Mouse (Mus musculus) heart, adult 2 months (tissue): ENCODE data around the gene Ctdnep1. TPM values are rescaled to one million over a fixed set of nuclear protein-coding genes. Genes with fewer than 3 reads are reported as not detected.

ENCODE experiments used
- DNase-seq, 2 experiments: peaks; one replicate each; pipeline ENCODE4 v3.0.0; 2021
- H3K27ac ChIP-seq: fragments of 200-600 bp; 2 replicates; pipeline ENCODE4 v1.8.1; 2022
- H3K27me3 ChIP-seq: fragments of 200-500 bp; 2 replicates; pipeline ENCODE4 v1.6.1; 2012; ENCODE audit warnings: mild to moderate bottlenecking, low read length, inconsistent platforms, mixed read lengths; ENCODE audit not compliant: control insufficient read depth, insufficient read depth
- H3K36me3 ChIP-seq: fragments of 200-500 bp; 2 replicates; pipeline ENCODE4 v1.6.1; 2012; ENCODE audit warnings: low read length, inconsistent platforms; ENCODE audit not compliant: control insufficient read depth, insufficient read depth
- H3K4me1 ChIP-seq: fragments of 200-500 bp; 2 replicates; pipeline ENCODE4 v1.6.1; 2011; ENCODE audit warnings: low read length; ENCODE audit not compliant: control insufficient read depth, insufficient read depth
- H3K4me3 ChIP-seq: fragments of 200-600 bp; 2 replicates; pipeline ENCODE4 v1.8.1; 2022
- H3K79me2 ChIP-seq: fragments of 200-500 bp; replicated peaks from 2 replicates; pipeline ENCODE4 v1.6.1; 2012; ENCODE audit warnings: mild to moderate bottlenecking, inconsistent platforms, low read length, moderate library complexity, mixed read lengths; ENCODE audit not compliant: control insufficient read depth, insufficient read depth
- H3K9ac ChIP-seq: fragments of 200-500 bp; 2 replicates; pipeline ENCODE4 v1.6.1; 2012; ENCODE audit warnings: low read depth, mild to moderate bottlenecking, control low read depth, inconsistent platforms, low read length, mixed read lengths
- CTCF ChIP-seq: fragments of 200-600 bp; IDR thresholded peaks from 2 replicates; pipeline ENCODE4 v1.8.1; 2022; ENCODE audit warnings: antibody characterized with exemption, mild to moderate bottlenecking, moderate library complexity
- EP300 ChIP-seq: fragments of 200-500 bp; IDR thresholded peaks from 2 replicates; pipeline ENCODE4 v1.6.1; 2011; ENCODE audit warnings: low read depth, low read length, control low read depth; ENCODE audit not compliant: insufficient read depth
- POLR2A ChIP-seq: fragments of 200-500 bp; IDR thresholded peaks from 2 replicates; pipeline ENCODE4 v1.6.1; 2011; ENCODE audit warnings: mild to moderate bottlenecking, low read depth, low read length, control low read depth; ENCODE audit not compliant: insufficient read depth
- WGBS: fragments of 180-500 bp; shearing (Covaris S2); methylation state at CpG from one replicate; pipeline ENCODE4 v1.1.7; 2018; 5-methylcytosine and 5-hydroxymethylcytosine counted together
- intact Hi-C: fragments of 180-260 bp; cut with DNase I; formaldehyde crosslinking; loops from one replicate; pipeline ENCODE4 v1.15.1; 2025
- polyA plus RNA-seq: library from polyadenylated mRNA; depleted of rRNA; stranded (reverse); fragments of >200 nt; gene quantifications from 2 replicates; pipeline ENCODE4 v1.2.3, GENCODE M21; 2012
- total RNA-seq, 2 experiments: library from RNA; stranded (reverse); gene quantifications; 2 replicates each; pipeline ENCODE4 v1.2.3; 2021

Gene Ctdnep1
- total and polyA plus RNA-seq, 3 experiments: 138 to 144 (median 143) TPM

- Histone ChIP-seq H3K79me2 (no peaks in the 10 kb centered on the region), H3K36me3 (no peaks in the 10 kb centered on the region), H3K27me3 (no peaks in the 10 kb centered on the region), H3K4me3 (no peak overlapping the region), H3K27ac (peak overlapping the region; percentile 71), H3K9ac (no peak overlapping the region), H3K4me1 (peaks cover 11% of the 10 kb centered on the region)
- DNase-seq: no peak
- intact Hi-C loops: loop anchor here (1.0 kb wide), 1 partner anchor 8 kb away; no protein-coding TSS in a partner anchor
- 47% methylated on average over 9 of the region's 9 CpGs for WGBS
- peak; percentile 31; the same call in 1 of the 2 replicates for TF ChIP-seq POLR2A
- TF ChIP-seq CTCF: no peak
These were observed 42.5 kb upstream of the Ctdnep1 start for GRCm38 (mm10) chr11:69938401-69938979.

- 49% methylated on average over 5 of the region's 5 CpGs for WGBS
- intact Hi-C loops: no loop called here
- H3K27ac ChIP-seq: peak overlapping the region; percentile 71
These were observed 41.8 kb upstream of the Ctdnep1 start for GRCm38 (mm10) chr11:69939181-69939580.

GRCm38 (mm10) chr11:69939731-69940130, 41.2 kb upstream of the Ctdnep1 start:
- no peaks in the 10 kb centered on the region for H3K79me2 ChIP-seq
- H3K27me3 ChIP-seq: no peaks in the 10 kb centered on the region
- H3K27ac ChIP-seq: peak overlapping the region; percentile 71
- 90% methylated on average over 17 of the region's 17 CpGs for WGBS
- H3K4me1 ChIP-seq: peaks cover 9% of the 10 kb centered on the region
- H3K36me3 ChIP-seq: peaks cover 4% of the 10 kb centered on the region; the same call in 1 of the 2 replicates
- intact Hi-C loops: no loop called here
- H3K4me3 ChIP-seq: no peak overlapping the region
- TF ChIP-seq EP300 (no peak), CTCF (no peak), POLR2A (0 out of 2 replicates have a peak, but pooled peaks have one; percentile 5)
- DNase-seq: no peak
- H3K9ac ChIP-seq: no peak overlapping the region

More at GRCm38 (mm10) chr11:69939181-69939580, 41.8 kb upstream of the Ctdnep1 start:
- Histone ChIP-seq H3K36me3 (peaks cover 1% of the 10 kb centered on the region; the same call in 1 of the 2 replicates), H3K27me3 (no peaks in the 10 kb centered on the region), H3K4me1 (peaks cover 11% of the 10 kb centered on the region), H3K79me2 (no peaks in the 10 kb centered on the region), H3K4me3 (no peak overlapping the region), H3K9ac (no peak overlapping the region)
- TF ChIP-seq EP300 (no peak), POLR2A (peak; percentile 5; the same call in 1 of the 2 replicates)
- no peak for DNase-seq

GRCm38 (mm10) chr11:69940962-69941361, 40.0 kb upstream of the Ctdnep1 start:
- TF ChIP-seq POLR2A (peak; percentile 14; the same call in 1 of the 2 replicates), CTCF (no peak), EP300 (no peak)
- H3K79me2 ChIP-seq: no peaks in the 10 kb centered on the region
- H3K27ac ChIP-seq: no peak overlapping the region
- no peaks in the 10 kb centered on the region for H3K27me3 ChIP-seq
- intact Hi-C loops: no loop called here
- peaks cover 7% of the 10 kb centered on the region for H3K4me1 ChIP-seq
- no peak overlapping the region for H3K9ac ChIP-seq
- no peak overlapping the region for H3K4me3 ChIP-seq
- no peak for DNase-seq
- H3K36me3 ChIP-seq: peaks cover 4% of the 10 kb centered on the region; the same call in 1 of the 2 replicates
- WGBS: 77% methylated on average over 4 of the region's 4 CpGs

- Histone ChIP-seq H3K9ac (no peak overlapping the region), H3K27me3 (no peaks in the 10 kb centered on the region), H3K36me3 (peaks cover 4% of the 10 kb centered on the region; the same call in 1 of the 2 replicates), H3K4me3 (no peak overlapping the region), H3K79me2 (no peaks in the 10 kb centered on the region), H3K4me1 (no peaks in the 10 kb centered on the region; the same call in 1 of the 2 replicates), H3K27ac (peak overlapping the region; percentile 97; the same call in 1 of the 2 replicates)
- TF ChIP-seq POLR2A (no peak), CTCF (no peak), EP300 (no peak)
- peak; percentile 8 to 24 for DNase-seq
- WGBS: 58% methylated on average over 13 of the region's 13 CpGs
- intact Hi-C loops: no loop called here
These were observed 35.7 kb upstream of the Ctdnep1 start for GRCm38 (mm10) chr11:69945216-69945615.

- peak overlapping the region; percentile 58 for H3K9ac ChIP-seq
- WGBS: 63% methylated on average over 18 of the region's 18 CpGs
- intact Hi-C loops: loop anchor here (1.0 kb wide), 1 partner anchor 8 kb away; no protein-coding TSS in a partner anchor
These were observed 34.7 kb upstream of the Ctdnep1 start for GRCm38 (mm10) chr11:69945997-69946891.

More at GRCm38 (mm10) chr11:69945997-69946891, 34.7 kb upstream of the Ctdnep1 start:
- no peaks in the 10 kb centered on the region for H3K27me3 ChIP-seq
- no peaks in the 10 kb centered on the region for H3K79me2 ChIP-seq
- H3K27ac ChIP-seq: peak overlapping the region; percentile 97
- TF ChIP-seq CTCF (no peak), EP300 (no peak), POLR2A (no peak)
- peak overlapping the region; percentile 48 for H3K4me3 ChIP-seq
- H3K36me3 ChIP-seq: peaks cover 4% of the 10 kb centered on the region; the same call in 1 of the 2 replicates
- peak; percentile 15 to 44 for DNase-seq
- H3K4me1 ChIP-seq: no peaks in the 10 kb centered on the region; the same call in 1 of the 2 replicates
